Mouse (Mus musculus): ENCODE data around the gene Supt6. TPM values are rescaled to one million over a fixed set of nuclear protein-coding genes. Genes with fewer than 3 reads are reported as not detected.

The Supt6 gene
- polyA plus RNA-seq, 1 experiment from 2014 or later: 26.6 TPM

DNA sequence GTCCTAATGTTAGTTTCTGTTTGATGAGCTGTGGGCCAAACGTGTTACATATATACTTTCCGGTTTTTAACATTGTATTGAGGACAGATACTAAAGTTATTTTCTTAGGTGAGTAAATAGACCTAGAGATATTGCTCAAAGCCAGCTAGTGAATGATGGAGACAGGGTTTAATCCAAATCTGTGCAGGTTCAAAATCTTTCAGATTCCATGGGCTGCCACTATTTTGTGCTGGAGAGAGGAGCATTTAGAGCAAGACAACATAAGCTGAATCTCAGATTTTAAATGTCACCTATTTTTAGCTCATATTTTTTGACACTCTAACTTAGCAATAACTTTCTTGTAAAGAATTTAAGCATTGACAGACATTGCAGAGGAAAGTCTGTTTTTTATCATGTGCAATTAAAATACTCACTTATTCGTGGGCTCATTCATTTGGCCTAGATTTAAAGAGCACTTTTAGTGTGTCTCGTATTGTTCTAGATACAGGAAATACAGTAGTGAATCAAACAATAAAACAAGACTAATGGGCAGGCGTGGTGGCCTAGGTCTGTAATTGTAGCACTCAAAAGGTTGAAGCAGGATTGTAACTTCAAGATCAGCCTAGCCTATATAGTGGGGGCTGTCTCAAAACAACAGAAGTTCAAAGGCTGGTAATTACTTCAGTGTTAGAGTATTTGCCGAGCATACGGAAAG is 678 bp upstream of the Supt6 start:
- WGBS: 42% methylated on average over 7 of the region's 7 CpGs
- Histone ChIP-seq H3K9me3 (ENCODE audit: control insufficient read depth, low read length) (no peaks in the 10 kb centered on the region), H3K36me3 (ENCODE audit: control insufficient read depth, insufficient read depth, low read length) (peaks cover 16% of the 10 kb centered on the region; the same call in 1 of the 2 replicates), H3K4me2 (ENCODE audit: low read depth, low read length) (peak overlapping the region; percentile 82), H3K27me3 (replicated peaks; ENCODE audit: control insufficient read depth, insufficient read depth, low read length) (no peaks in the 10 kb centered on the region), H3K4me3 (ENCODE audit: low read depth, low read length) (peak overlapping the region; percentile 85), H3K9ac (ENCODE audit: low read depth, low read length) (peak overlapping the region; percentile 96), H3K4me1 (ENCODE audit: control insufficient read depth, insufficient read depth, low read length) (peaks cover 21% of the 10 kb centered on the region), H3K27ac (replicated peaks; ENCODE audit: low read depth, low read length) (peak overlapping the region; percentile 96)
- no peak for DNase-seq (ENCODE audit: low spot score)
- ATAC-seq (ENCODE audit: low read depth): no peak

DNA sequence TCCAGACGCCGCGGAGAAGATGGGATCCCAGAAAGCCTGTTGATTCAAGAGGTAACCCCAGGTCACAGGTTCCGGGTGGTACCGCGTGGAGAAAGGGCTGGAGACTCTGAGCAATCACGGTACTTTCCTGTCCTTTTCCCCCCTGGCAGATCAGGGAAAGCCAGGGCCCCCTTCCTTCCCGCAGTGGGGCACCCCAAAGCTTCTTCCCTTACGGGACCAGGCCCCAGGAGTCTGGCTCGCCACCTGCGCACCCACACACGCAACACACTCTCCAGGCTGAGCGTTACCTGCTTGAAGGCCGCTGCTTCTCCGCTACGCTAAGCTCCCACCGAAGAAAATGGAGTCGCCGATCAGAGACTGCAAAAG is 543 bp downstream of the Supt6 start:
- ATAC-seq (ENCODE audit: low read depth): no peak
- peak overlapping the region; percentile 85 for H3K4me3 ChIP-seq (ENCODE audit: low read depth, low read length)
- peak overlapping the region; percentile 96 for H3K9ac ChIP-seq (ENCODE audit: low read depth, low read length)
- peaks cover 12% of the 10 kb centered on the region for H3K36me3 ChIP-seq (ENCODE audit: control insufficient read depth, insufficient read depth, low read length)
- H3K27me3 ChIP-seq (replicated peaks; ENCODE audit: control insufficient read depth, insufficient read depth, low read length): no peaks in the 10 kb centered on the region
- H3K9me3 ChIP-seq (ENCODE audit: control insufficient read depth, low read length): no peaks in the 10 kb centered on the region
- DNase-seq (ENCODE audit: low spot score): no peak
- WGBS: under 1% methylated on average over 18 of the region's 19 CpGs
- peak overlapping the region; percentile 82 for H3K4me2 ChIP-seq (ENCODE audit: low read depth, low read length)
- peaks cover 21% of the 10 kb centered on the region for H3K4me1 ChIP-seq (ENCODE audit: control insufficient read depth, insufficient read depth, low read length)
- peak overlapping the region; percentile 96 for H3K27ac ChIP-seq (replicated peaks; ENCODE audit: low read depth, low read length)

DNA sequence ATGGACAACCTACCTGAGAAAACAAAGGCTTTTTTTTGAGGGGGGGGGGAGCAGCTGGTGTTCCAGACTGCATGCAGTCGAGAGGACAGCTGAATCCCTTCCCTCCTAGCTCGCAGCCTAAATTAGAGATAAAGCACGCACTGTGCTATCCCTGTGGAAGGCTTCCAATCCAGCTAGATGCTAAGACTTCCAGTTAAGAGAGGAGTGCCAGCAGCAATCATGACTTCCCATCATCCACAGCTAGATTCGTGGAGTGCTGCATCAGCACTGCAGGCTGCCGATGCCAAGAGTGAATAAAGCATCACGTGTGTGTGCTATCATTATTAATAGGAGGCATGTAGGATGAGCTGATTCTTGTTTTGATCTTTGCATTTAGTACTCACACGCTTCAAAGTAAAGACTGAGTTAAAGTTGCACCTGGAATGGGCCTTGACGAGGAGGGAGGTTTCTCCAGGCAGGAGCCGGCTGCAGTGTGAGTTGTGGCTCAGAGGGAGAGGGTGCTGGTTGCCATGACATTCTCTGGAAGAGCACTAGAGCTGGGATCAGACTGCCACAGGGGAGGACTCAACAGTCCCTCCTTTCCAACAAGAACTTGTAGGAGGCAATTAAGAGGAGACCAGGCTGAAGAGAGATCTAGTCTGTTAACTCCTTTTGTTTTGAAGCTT is 5.5 kb downstream of the Supt6 start:
- H3K4me1 ChIP-seq (ENCODE audit: control insufficient read depth, insufficient read depth, low read length): peaks cover 8% of the 10 kb centered on the region
- ATAC-seq (ENCODE audit: low read depth) (no peak), DNase-seq (ENCODE audit: low spot score) (no peak)
- H3K4me2 ChIP-seq (ENCODE audit: low read depth, low read length): no peak overlapping the region
- H3K27me3 ChIP-seq (replicated peaks; ENCODE audit: control insufficient read depth, insufficient read depth, low read length): no peaks in the 10 kb centered on the region
- H3K36me3 ChIP-seq (ENCODE audit: control insufficient read depth, insufficient read depth, low read length): peaks cover 26% of the 10 kb centered on the region
- no peak overlapping the region for H3K9ac ChIP-seq (ENCODE audit: low read depth, low read length)
- H3K4me3 ChIP-seq (ENCODE audit: low read depth, low read length): no peak overlapping the region
- H3K27ac ChIP-seq (replicated peaks; ENCODE audit: low read depth, low read length): no peak overlapping the region
- 91% methylated on average over 9 of the region's 9 CpGs for WGBS
- no peaks in the 10 kb centered on the region for H3K9me3 ChIP-seq (ENCODE audit: control insufficient read depth, low read length)

DNA sequence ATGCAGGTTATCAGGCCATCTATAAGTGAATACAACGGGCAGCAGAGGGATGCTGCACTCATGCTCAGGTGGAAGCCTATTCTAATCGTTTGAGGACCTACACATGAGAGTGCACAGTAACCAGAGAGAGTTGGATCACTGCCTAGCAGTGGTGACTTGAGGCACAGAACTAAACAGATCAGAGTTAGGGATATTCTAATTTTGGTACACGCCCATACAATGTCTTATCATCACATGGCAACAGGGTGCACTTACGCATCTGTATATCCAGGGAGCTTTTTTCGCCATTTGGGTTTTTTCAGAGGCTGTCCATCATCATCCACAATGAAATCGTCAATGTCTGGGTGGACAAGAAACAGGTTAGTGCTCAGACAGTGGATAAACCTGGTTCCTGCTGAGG is 14.3 kb downstream of the Supt6 start:
- no peak overlapping the region for H3K4me2 ChIP-seq (ENCODE audit: low read depth, low read length)
- no peak for DNase-seq (ENCODE audit: low spot score)
- H3K9ac ChIP-seq (ENCODE audit: low read depth, low read length): no peak overlapping the region
- no peak overlapping the region for H3K4me3 ChIP-seq (ENCODE audit: low read depth, low read length)
- H3K4me1 ChIP-seq (ENCODE audit: control insufficient read depth, insufficient read depth, low read length): no peaks in the 10 kb centered on the region
- H3K27me3 ChIP-seq (replicated peaks; ENCODE audit: control insufficient read depth, insufficient read depth, low read length): no peaks in the 10 kb centered on the region
- H3K36me3 ChIP-seq (ENCODE audit: control insufficient read depth, insufficient read depth, low read length): peaks cover 79% of the 10 kb centered on the region
- 91% methylated on average over 6 of the region's 6 CpGs for WGBS
- H3K9me3 ChIP-seq (ENCODE audit: control insufficient read depth, low read length): no peaks in the 10 kb centered on the region
- no peak for ATAC-seq (ENCODE audit: low read depth)
- no peak overlapping the region for H3K27ac ChIP-seq (replicated peaks; ENCODE audit: low read depth, low read length)

DNA sequence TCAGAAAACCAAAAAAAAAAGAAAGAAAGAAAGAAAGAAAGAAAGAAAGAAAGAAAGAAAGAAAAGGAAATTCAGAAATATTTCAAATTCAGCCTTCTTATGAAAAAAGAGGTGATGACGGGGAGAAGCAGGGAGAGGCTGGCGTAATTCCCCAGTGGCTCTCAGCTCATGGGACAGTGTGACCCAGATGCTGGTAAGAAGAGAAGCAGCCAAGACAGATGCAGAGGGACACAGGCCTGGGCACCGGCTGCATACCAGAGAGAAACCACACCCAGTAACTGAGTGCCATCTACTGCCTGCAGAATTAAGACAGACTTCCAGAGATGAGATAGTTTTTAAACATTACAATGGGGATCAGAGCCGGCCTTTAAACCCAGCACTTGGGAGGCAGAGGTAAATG is 22.2 kb downstream of the Supt6 start:
- Histone ChIP-seq H3K9me3 (ENCODE audit: control insufficient read depth, low read length) (no peaks in the 10 kb centered on the region), H3K9ac (ENCODE audit: low read depth, low read length) (no peak overlapping the region), H3K36me3 (ENCODE audit: control insufficient read depth, insufficient read depth, low read length) (peaks cover 98% of the 10 kb centered on the region), H3K27ac (replicated peaks; ENCODE audit: low read depth, low read length) (no peak overlapping the region), H3K4me3 (ENCODE audit: low read depth, low read length) (no peak overlapping the region), H3K27me3 (replicated peaks; ENCODE audit: control insufficient read depth, insufficient read depth, low read length) (no peaks in the 10 kb centered on the region), H3K4me1 (ENCODE audit: control insufficient read depth, insufficient read depth, low read length) (no peaks in the 10 kb centered on the region), H3K4me2 (ENCODE audit: low read depth, low read length) (no peak overlapping the region)
- ATAC-seq (ENCODE audit: low read depth) (no peak), DNase-seq (ENCODE audit: low spot score) (no peak)
- 89% methylated on average over 4 of the region's 4 CpGs for WGBS

DNA sequence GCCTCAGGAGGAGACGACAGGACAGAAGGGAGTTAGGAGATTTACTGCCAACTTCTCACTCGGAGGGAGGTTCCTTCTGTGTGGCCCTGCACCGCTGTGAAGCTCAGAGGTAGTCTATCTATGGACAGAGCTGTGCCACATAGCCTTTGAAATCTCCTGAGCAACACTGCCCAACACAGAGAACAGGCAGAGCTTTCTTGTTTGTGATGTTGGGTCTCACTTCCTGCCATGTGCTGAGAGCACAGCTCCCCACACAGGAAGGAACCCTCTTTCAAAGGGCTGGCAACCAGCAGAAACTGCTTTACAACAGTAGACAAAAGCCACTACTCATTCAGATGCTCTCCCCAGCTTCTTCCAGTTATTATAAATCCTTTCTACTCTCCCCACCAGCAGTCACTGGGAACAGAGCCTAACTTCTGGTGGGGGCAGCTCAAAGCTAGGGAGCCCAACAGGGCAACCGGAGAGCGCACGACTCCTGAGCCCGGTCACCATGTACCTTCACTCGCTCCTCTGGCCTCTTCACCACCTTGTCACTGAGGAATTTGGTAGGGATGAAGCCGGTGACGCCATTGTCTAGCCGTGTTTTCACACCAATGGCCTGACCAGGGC is 30.0 kb downstream of the Supt6 start:
- no peaks in the 10 kb centered on the region for H3K4me1 ChIP-seq (ENCODE audit: control insufficient read depth, insufficient read depth, low read length)
- ATAC-seq (ENCODE audit: low read depth) (no peak), DNase-seq (ENCODE audit: low spot score) (no peak)
- no peak overlapping the region for H3K9ac ChIP-seq (ENCODE audit: low read depth, low read length)
- H3K27ac ChIP-seq (replicated peaks; ENCODE audit: low read depth, low read length): no peak overlapping the region
- H3K36me3 ChIP-seq (ENCODE audit: control insufficient read depth, insufficient read depth, low read length): peaks cover 99% of the 10 kb centered on the region
- H3K4me2 ChIP-seq (ENCODE audit: low read depth, low read length): no peak overlapping the region
- 91% methylated on average over 11 of the region's 11 CpGs for WGBS
- H3K9me3 ChIP-seq (ENCODE audit: control insufficient read depth, low read length): no peaks in the 10 kb centered on the region
- no peaks in the 10 kb centered on the region for H3K27me3 ChIP-seq (replicated peaks; ENCODE audit: control insufficient read depth, insufficient read depth, low read length)
- no peak overlapping the region for H3K4me3 ChIP-seq (ENCODE audit: low read depth, low read length)

DNA sequence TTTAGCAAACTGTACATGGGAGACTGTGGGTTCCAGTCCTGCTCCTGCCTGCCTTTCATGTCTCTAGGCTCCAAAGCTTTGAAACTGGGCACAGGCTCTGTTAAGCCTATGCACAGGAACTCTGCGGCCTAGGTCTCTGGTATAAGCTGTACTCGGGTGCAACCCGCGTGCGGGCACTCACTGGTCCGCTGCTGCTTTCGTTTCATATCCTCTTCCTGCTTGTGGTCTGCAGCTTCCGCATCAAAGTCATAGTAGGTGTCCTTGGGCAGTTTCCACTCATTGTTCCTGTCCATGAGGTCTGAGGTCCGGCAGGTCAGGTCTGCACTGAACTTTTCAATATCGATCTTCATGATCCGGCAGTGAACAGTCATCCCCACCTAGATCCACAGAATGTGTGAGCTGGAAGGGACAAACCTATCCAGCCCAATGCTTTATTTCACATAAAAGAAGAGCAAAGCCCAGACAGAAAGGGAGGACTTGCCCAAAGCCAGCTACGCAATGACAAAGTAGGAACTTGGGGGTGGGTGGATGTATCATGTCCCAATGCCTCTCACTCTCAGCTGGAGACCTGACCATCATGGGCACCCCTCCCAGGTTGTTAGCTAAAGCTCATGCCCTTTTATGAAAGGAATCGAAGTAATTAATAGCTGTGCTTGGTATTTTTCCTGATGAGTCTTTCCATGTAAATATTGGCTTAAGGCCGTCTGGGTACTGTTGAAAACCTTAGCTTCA is 32.5 kb downstream of the Supt6 start:
- H3K4me1 ChIP-seq (ENCODE audit: control insufficient read depth, insufficient read depth, low read length): no peaks in the 10 kb centered on the region
- no peak for ATAC-seq (ENCODE audit: low read depth)
- peaks cover 99% of the 10 kb centered on the region for H3K36me3 ChIP-seq (ENCODE audit: control insufficient read depth, insufficient read depth, low read length)
- no peak for DNase-seq (ENCODE audit: low spot score)
- no peak overlapping the region for H3K4me3 ChIP-seq (ENCODE audit: low read depth, low read length)
- H3K4me2 ChIP-seq (ENCODE audit: low read depth, low read length): no peak overlapping the region
- no peak overlapping the region for H3K9ac ChIP-seq (ENCODE audit: low read depth, low read length)
- no peaks in the 10 kb centered on the region for H3K27me3 ChIP-seq (replicated peaks; ENCODE audit: control insufficient read depth, insufficient read depth, low read length)
- no peaks in the 10 kb centered on the region for H3K9me3 ChIP-seq (ENCODE audit: control insufficient read depth, low read length)
- no peak overlapping the region for H3K27ac ChIP-seq (replicated peaks; ENCODE audit: low read depth, low read length)
- WGBS: 91% methylated on average over 14 of the region's 14 CpGs

DNA sequence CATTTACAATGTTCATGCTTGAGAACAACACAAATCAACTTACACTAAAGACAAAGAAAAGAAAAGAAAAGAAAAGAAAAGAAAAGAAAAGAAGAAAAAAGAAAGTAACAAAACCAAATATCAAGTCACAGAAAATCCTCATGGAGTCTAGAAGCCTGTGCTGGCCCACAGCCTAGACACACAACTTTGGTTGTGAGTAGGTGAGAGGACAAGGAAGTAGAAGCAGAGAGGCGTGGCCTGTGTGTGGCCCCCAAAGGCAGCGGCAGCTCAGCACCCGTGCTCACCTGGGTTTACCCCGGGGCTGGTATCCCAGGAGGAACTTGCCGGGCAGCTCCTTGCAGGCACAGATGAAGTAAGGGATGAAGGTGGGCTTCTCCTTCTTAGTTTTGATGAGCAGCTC is 34.3 kb downstream of the Supt6 start:
- WGBS: 79% methylated on average over 5 of the region's 5 CpGs
- H3K4me1 ChIP-seq (ENCODE audit: control insufficient read depth, insufficient read depth, low read length): no peaks in the 10 kb centered on the region
- no peaks in the 10 kb centered on the region for H3K9me3 ChIP-seq (ENCODE audit: control insufficient read depth, low read length)
- DNase-seq (ENCODE audit: low spot score) (no peak), ATAC-seq (ENCODE audit: low read depth) (no peak)
- H3K27me3 ChIP-seq (replicated peaks; ENCODE audit: control insufficient read depth, insufficient read depth, low read length): no peaks in the 10 kb centered on the region
- no peak overlapping the region for H3K27ac ChIP-seq (replicated peaks; ENCODE audit: low read depth, low read length)
- H3K9ac ChIP-seq (ENCODE audit: low read depth, low read length): no peak overlapping the region
- peaks cover 99% of the 10 kb centered on the region for H3K36me3 ChIP-seq (ENCODE audit: control insufficient read depth, insufficient read depth, low read length)
- no peak overlapping the region for H3K4me3 ChIP-seq (ENCODE audit: low read depth, low read length)
- no peak overlapping the region for H3K4me2 ChIP-seq (ENCODE audit: low read depth, low read length)

Measured in embryonic facial prominence, embryonic 14.5 days (tissue).